Mouse (Mus musculus) frontal cortex, adult (tissue): ENCODE measurements around the gene Slc16a5.

Source experiments
- ATAC-seq: cut with Nextera tagmentation; 2 replicates; pipeline ENCODE4 v1.9.2; 2017; ENCODE audit warnings: mild to moderate bottlenecking, moderate library complexity, mixed read lengths; ENCODE audit not compliant: low TSS enrichment

Gene Slc16a5

DNA sequence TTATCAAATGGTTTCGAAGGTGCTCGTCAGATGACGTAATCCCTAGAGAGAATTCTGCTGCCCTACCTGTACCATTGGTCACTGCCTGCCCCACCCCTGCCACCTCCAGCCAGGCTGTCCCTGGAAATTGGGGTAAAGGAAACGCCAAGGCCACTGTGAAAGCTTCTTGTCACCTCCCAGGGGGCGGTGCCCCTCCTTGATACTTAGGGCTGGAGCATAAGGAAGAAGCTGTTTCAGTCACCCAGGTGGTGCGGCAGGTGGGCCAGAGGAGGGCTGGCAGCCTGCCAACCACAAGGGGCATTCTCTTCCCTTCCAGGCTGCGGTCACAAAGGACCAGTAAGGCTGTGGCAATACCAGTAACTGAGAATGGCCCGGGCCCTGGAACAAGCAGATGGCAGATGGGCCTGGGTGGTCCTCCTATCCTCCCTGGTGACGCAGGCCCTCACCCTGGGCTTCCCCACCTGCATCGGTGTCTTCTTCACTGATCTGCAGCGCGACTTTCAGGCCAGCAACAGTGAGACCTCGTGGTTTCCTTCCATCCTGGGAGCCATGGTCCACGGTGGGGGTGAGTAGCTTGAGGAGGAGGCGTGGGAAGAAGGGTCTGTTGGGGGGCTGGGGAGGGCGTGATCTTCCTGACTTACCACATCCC lies at the start of gene Slc16a5:
Slc16a5 (plus strand) TSS at position 232 of the 649 bp plus-strand sequence.
- no peak for ATAC-seq

DNA sequence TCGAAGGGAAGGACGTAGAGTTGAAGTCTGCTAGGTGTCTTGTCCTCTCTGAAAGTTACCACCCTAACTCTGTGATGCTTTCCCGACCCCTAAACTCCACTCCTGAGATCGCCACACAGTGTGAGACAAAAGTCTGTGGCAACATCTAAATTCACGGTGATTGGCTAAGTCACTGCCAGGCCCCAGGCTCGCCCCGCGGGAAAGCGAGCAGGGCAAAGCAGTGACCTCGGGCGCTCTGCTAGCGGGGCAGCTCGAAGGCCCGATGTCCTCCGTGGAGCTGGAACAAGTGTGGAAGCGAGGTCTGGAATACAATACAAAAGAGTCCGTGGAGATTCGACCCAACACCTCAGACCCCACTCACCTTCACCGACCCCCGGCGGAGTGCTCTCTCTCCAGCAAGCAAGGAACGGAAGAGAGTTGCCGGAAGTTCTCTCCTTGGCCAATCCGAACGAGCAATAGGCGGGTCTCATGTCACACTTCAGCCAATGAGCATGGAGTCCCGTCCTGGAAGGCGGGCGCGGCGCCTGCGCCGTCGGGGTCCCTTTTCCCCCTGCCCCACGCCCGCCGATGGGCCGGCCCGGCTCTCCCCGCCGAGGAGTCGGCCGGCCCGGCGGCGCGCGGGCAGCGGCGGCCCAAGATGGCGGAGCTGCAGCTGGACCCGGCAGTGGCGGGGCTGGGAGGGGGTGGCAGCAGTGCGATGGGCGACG lies 42.6 kb upstream of the Slc16a5 start, which contains the start of the genes Atp5h and Kctd2:
Atp5h (minus strand) TSS at position 432 of the 707 bp plus-strand sequence.
Kctd2 (plus strand) TSS at position 598 of the 707 bp plus-strand sequence.
- peak; percentile 91 for ATAC-seq

DNA sequence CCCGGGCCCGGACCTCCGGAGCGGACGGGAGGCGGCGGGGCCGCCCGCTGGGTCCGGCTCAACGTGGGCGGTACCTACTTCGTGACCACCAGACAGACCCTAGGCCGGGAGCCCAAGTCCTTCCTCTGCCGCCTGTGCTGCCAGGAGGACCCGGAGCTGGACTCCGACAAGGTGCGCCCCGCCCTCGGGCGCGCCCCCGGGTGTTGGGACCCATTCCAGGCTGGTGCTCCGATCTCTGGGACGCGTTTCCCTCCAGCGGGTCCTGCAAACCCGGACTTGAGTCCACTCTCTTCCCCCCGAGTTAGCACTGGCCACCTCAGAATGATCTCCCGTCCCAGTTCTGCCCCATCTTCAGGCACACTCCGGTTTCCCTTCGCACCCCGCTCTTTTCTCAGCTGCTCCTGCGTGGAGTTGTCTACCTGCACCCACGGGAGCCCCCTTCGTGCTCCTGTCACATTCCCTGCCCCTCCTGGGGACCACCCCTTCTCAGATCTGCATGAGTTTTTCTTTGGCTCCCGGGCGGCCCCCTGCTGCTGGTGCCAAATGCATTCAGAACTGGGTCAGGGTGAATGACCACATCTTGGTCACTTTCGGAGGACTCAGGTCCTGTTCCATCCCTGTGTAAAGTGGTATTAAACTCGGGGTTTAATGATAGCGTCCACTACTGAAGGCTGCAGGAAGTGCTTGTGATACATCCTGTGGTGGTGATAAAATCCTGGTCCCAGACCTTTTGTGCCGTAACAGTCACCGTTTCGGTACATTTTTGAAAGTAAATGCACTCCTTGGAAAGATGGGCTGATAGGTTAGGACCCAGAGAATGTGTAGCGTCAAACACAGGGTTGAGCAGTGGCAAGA lies 41.7 kb upstream of the Slc16a5 start:
- ATAC-seq: peak; percentile 17; the same call in 1 of the 2 replicates

GRCm38 (mm10) chr11:115421328-115421727 lies 40.9 kb upstream of the Slc16a5 start:
- peak; percentile 51 for ATAC-seq

DNA sequence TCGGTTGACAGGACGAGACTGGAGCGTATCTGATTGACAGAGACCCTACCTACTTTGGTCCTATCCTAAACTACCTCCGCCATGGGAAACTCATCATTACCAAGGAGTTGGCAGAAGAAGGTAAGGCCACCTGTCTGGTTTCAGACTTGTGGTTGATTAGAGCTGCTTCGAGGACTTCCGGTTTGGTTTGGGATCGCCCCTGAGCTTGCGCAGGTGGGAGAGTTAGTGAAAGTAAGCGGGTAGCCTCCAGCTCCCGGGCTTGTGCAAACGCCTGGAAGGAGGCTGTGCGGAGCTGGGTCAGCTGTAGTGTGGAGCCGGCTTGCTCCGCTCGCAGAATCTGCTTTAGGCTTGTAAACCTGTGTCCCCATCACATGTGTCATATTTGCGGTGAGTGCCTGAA lies 40.3 kb upstream of the Slc16a5 start:
- no peak for ATAC-seq

DNA sequence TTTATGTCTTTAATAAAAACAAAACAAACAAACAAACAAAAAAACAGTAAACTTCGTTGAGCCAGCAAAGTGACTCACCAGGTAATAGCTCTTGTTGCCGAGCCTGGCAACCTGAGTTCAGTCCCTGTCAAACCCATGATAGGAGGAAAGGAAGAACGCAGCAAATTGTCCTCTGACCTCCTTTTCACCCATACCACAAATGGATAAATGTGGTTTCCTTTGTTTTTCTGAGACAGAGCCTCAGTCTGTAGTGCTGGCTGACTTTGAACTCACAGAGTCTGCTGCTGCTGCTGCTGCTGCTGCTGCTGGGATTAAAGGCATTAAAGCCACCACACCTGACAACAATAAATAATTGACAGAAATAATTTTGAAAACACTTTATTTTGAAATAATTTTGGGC lies 39.2 kb upstream of the Slc16a5 start:
- ATAC-seq: no peak

- ATAC-seq: no peak
Measured at GRCm38 (mm10) chr11:115424666-115425065, 37.6 kb upstream of the Slc16a5 start.

- ATAC-seq: no peak
Measured at GRCm38 (mm10) chr11:115425671-115426070, 36.6 kb upstream of the Slc16a5 start.

- peak; percentile 39 for ATAC-seq
Measured at GRCm38 (mm10) chr11:115427482-115428331, 34.6 kb upstream of the Slc16a5 start.

- peak; percentile 48 for ATAC-seq
Measured at GRCm38 (mm10) chr11:115429307-115429706, 33.0 kb upstream of the Slc16a5 start.

- ATAC-seq: no peak
Measured at GRCm38 (mm10) chr11:115430561-115430960, 31.7 kb upstream of the Slc16a5 start.

DNA sequence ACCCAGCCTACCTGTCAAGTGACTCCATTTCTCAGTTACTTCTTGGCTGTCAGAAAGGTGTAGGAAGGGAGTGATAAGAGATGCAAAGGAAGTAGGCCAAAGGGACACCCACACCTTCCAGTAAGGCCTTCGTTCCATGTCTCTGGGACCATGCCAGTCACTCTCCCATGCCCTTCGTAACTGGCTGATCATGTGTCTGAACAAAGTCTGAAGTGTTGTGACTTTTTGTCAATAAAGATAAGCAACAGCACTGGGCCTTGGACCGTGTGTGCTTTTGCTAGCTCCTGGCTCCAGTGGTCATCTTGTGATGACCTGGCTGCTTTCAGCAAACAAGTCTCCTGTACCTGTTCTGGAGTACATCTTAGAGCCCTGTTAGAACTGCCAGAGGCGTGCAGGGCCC lies 29.5 kb upstream of the Slc16a5 start:
- ATAC-seq: no peak

- no peak for ATAC-seq
Measured at GRCm38 (mm10) chr11:115433342-115433741, 28.9 kb upstream of the Slc16a5 start.

- ATAC-seq: peak; percentile 70; the same call in 1 of the 2 replicates
Measured at GRCm38 (mm10) chr11:115435596-115436337, 26.5 kb upstream of the Slc16a5 start.

- no peak for ATAC-seq
Measured at GRCm38 (mm10) chr11:115437571-115438122, 24.6 kb upstream of the Slc16a5 start.

- ATAC-seq: no peak
Measured at GRCm38 (mm10) chr11:115439326-115439725, 22.9 kb upstream of the Slc16a5 start.

DNA sequence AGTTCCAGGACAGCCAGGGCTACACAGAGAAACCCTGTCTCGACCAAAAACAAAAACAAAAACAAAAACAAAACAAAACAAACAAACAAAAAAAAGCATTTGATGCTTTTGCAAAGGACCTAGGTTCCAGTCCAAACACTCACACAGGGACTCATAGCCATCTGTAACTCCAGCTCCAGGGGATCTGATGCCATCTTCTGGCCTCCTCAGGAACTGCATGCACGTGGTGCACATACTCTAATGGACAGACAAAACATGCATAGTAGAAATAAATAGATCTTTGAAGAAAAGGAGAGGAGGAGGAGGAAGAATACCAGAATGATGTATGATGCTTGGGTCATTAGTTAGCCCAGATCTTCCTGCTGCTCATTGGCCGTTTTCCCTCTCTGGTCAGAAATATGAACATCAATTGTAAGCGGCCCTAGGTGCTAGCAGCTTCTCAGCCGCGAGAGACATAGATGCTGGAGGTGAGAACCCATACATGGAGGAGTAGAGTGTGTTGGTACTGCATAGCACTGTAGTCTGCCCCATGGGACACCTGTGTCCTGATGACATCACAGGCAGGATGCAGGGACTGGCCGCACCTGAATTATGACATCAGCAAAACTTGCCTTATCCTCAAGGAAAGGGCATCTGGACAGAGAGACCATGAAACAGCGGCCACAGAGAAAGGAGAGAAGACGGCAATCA lies 22.2 kb upstream of the Slc16a5 start, which contains the start of gene Trim80:
Trim80 (plus strand) TSS at position 640 of the 690 bp plus-strand sequence.
- ATAC-seq: no peak

DNA sequence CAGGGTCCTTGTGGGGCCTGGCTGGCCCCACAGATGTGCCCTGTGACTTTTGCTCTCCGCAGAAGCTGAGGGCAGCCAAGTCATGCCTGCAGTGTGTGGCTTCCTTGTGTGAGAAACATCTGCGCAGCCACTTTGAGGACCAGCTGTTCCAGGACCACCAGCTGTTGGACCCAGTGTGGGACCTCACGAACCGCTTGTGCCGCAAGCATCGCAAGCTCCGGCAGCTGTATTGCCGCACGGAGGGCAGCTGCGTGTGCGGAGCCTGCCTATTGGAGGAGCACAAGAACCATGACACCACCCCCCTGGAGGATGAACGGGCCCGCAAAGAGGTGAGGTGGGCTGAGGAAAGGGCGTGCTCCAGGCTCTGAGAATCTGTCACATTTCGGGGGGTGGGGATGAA lies 20.9 kb upstream of the Slc16a5 start:
- ATAC-seq: no peak

- ATAC-seq: no peak
Measured at GRCm38 (mm10) chr11:115446906-115447305, 15.4 kb upstream of the Slc16a5 start.
